Mouse (Mus musculus): ENCODE measurements at regions not wholly inside any gene's neighbourhood (a gene's known extent, or its start where the extent isn't known, plus 50 kb on each side); places are given as distances from the start of the nearest gene placed in this dataset.

- H3K27me3 ChIP-seq = no peaks in the 10 kb centered on the region
- H3K4me3 ChIP-seq = no peak overlapping the region
- no peak for ATAC-seq (ENCODE audit: low read depth)
- H3K9me3 ChIP-seq = no peaks in the 10 kb centered on the region
- H3K36me3 ChIP-seq = no peaks in the 10 kb centered on the region
- WGBS = 80% methylated on average over 3 of the region's 3 CpGs
- H3K4me2 ChIP-seq = no peak overlapping the region
- H3K9ac ChIP-seq = no peak overlapping the region
- H3K27ac ChIP-seq (replicated peaks) = no peak overlapping the region
- no peaks in the 10 kb centered on the region for H3K4me1 ChIP-seq (replicated peaks)
Observed at GRCm38 (mm10) chr7:93646658-93647057, 567.0 kb downstream of the Fam181b start.

- Histone ChIP-seq H3K27ac (replicated peaks) (no peak overlapping the region), H3K9ac (no peak overlapping the region), H3K4me2 (no peak overlapping the region), H3K4me3 (no peak overlapping the region), H3K36me3 (no peaks in the 10 kb centered on the region), H3K9me3 (no peaks in the 10 kb centered on the region), H3K4me1 (replicated peaks) (no peaks in the 10 kb centered on the region), H3K27me3 (no peaks in the 10 kb centered on the region)
- no peak for ATAC-seq (ENCODE audit: low read depth)
- WGBS = 74% methylated on average over 2 of the region's 2 CpGs
Observed at GRCm38 (mm10) chr7:93665805-93666204, 586.1 kb downstream of the Fam181b start.

GRCm38 (mm10) chr7:93671827-93672226 lies 592.2 kb downstream of the Fam181b start:
- no peaks in the 10 kb centered on the region for H3K9me3 ChIP-seq
- no peak overlapping the region for H3K4me2 ChIP-seq
- no peak overlapping the region for H3K9ac ChIP-seq
- no peaks in the 10 kb centered on the region for H3K27me3 ChIP-seq
- ATAC-seq (ENCODE audit: low read depth) = peak; percentile 40; the same call in 1 of the 2 replicates
- H3K4me3 ChIP-seq = no peak overlapping the region
- no peak overlapping the region for H3K27ac ChIP-seq (replicated peaks)
- no peaks in the 10 kb centered on the region for H3K4me1 ChIP-seq (replicated peaks)
- WGBS = 46% methylated on average over 3 of the region's 3 CpGs
- H3K36me3 ChIP-seq = no peaks in the 10 kb centered on the region

GRCm38 (mm10) chr7:93672496-93672895 lies 592.8 kb downstream of the Fam181b start:
- Histone ChIP-seq H3K36me3 (no peaks in the 10 kb centered on the region), H3K4me3 (no peak overlapping the region), H3K4me1 (replicated peaks) (no peaks in the 10 kb centered on the region), H3K27me3 (no peaks in the 10 kb centered on the region), H3K27ac (replicated peaks) (no peak overlapping the region), H3K9me3 (no peaks in the 10 kb centered on the region), H3K9ac (no peak overlapping the region), H3K4me2 (no peak overlapping the region)
- WGBS = 84% methylated on average over 1 of the region's 1 CpGs
- no peak for ATAC-seq (ENCODE audit: low read depth)

Data from neural tube, embryonic 13.5 days (tissue).